Mouse (Mus musculus): ENCODE results near the gene Abcb5. TPM values are rescaled to one million over a fixed set of nuclear protein-coding genes. Genes with fewer than 3 reads are reported as not detected.
"Not testable (repeated sequence)": the region's sequence is repeated elsewhere in the genome, so short reads cannot be mapped to it uniquely, and the experiment has no call there.

The Abcb5 gene
- not detected in 2 replicates for polyA plus RNA-seq (2016; fragmentation: Nextera tagmentation; extraction: Ambion mirVana)

DNA sequence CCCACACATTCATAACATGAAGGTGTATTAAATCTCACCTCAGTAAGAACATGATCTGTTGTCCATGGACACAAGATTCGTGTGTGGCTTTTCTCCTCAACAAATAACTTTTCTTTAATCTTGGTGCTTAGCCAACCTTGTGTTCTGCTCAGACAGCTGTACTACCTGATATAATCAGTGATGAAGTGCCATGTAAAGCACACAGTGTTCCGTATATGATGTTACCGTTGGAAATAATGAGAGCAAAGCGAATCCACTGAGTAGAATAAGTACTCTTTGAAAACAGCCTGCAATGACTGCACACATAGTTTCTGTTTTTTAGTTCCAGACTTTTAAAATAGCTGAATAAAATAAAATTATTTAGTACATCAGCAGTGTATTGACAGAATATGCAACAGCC, at the start of gene Abcb5:
Gene Abcb5 (minus strand): TSS at position 101 of the 400 bp plus-strand sequence.
- H3K9me3 ChIP-seq (replicated peaks) = no peaks in the 10 kb centered on the region
- WGBS = 89% methylated on average over 4 of the region's 4 CpGs
- H3K27me3 ChIP-seq (ENCODE audit: low read depth, poor library complexity, severe bottlenecking) = no peaks in the 10 kb centered on the region
- no peak for DNase-seq (ENCODE audit: low spot score)
- no peaks in the 10 kb centered on the region for H3K4me1 ChIP-seq
- H3K27ac ChIP-seq (replicated peaks) = no peak within 1 kb of the TSS
- H3K36me3 ChIP-seq = no peaks in the 10 kb centered on the region
- H3K4me3 ChIP-seq = no peak within 1 kb of the TSS

GRCm38 (mm10) chr12:118999230-118999629, 33.0 kb upstream of the Abcb5 start:
- 80% methylated on average over 2 of the region's 2 CpGs for WGBS
- Histone ChIP-seq H3K4me3 (no peak overlapping the region), H3K27ac (replicated peaks) (no peak overlapping the region), H3K4me1 (no peaks in the 10 kb centered on the region), H3K36me3 (no peaks in the 10 kb centered on the region), H3K27me3 (ENCODE audit: low read depth, poor library complexity, severe bottlenecking) (no peaks in the 10 kb centered on the region), H3K9me3 (replicated peaks) (no peaks in the 10 kb centered on the region)
- DNase-seq (ENCODE audit: low spot score) = no peak

- DNase-seq (ENCODE audit: low spot score) = no peak
- no peaks in the 10 kb centered on the region; the same call in 1 of the 2 replicates for H3K9me3 ChIP-seq (replicated peaks)
Measured at GRCm38 (mm10) chr12:118994328-118995166, 28.3 kb upstream of the Abcb5 start.

DNA sequence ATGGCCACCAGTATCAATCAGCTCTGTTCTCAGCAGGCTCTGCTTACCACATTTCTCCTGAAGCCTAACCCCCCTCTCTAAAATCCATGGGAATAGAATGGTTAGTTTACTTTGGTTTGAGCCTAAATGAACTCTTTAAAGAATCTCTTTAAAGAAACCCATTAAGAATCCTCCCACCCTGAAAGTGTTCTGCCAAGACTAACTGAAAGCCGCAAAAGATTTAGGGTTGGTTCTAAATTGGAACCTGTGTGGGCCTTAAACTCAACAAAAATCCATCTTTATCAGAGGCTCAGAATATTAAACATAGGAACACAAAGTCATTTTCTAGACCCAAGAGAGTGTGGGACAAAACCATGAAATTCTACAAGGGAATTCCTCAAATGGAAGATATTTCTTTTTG, 18.6 kb upstream of the Abcb5 start:
- H3K9me3 ChIP-seq (replicated peaks) = no peaks in the 10 kb centered on the region
- 53% methylated on average over 1 of the region's 1 CpGs for WGBS
- no peak for DNase-seq (ENCODE audit: low spot score)
- no peak overlapping the region for H3K27ac ChIP-seq (replicated peaks)
- H3K4me1 ChIP-seq = no peaks in the 10 kb centered on the region
- H3K27me3 ChIP-seq (ENCODE audit: low read depth, poor library complexity, severe bottlenecking) = no peaks in the 10 kb centered on the region
- no peak overlapping the region for H3K4me3 ChIP-seq
- no peaks in the 10 kb centered on the region for H3K36me3 ChIP-seq

More at GRCm38 (mm10) chr12:118994328-118995166, 28.3 kb upstream of the Abcb5 start:
- 77% methylated on average over 1 of the region's 1 CpGs for WGBS
- H3K27me3 ChIP-seq (ENCODE audit: low read depth, poor library complexity, severe bottlenecking) = no peaks in the 10 kb centered on the region
- H3K36me3 ChIP-seq = no peaks in the 10 kb centered on the region
- no peak overlapping the region for H3K27ac ChIP-seq (replicated peaks)
- no peak overlapping the region for H3K4me3 ChIP-seq
- no peaks in the 10 kb centered on the region for H3K4me1 ChIP-seq

GRCm38 (mm10) chr12:118930386-118931318, 35.6 kb downstream of the Abcb5 start:
- peak; percentile 64 for DNase-seq (ENCODE audit: low spot score)
- H3K4me1 ChIP-seq = peaks cover 18% of the 10 kb centered on the region
- 23% methylated on average over 13 of the region's 13 CpGs for WGBS
- H3K4me3 ChIP-seq = peak overlapping the region; percentile 40
- H3K36me3 ChIP-seq = no peaks in the 10 kb centered on the region
- H3K27ac ChIP-seq (replicated peaks) = peak overlapping the region; percentile 79
- no peaks in the 10 kb centered on the region for H3K27me3 ChIP-seq (ENCODE audit: low read depth, poor library complexity, severe bottlenecking)
- H3K9me3 ChIP-seq (replicated peaks) = no peaks in the 10 kb centered on the region

DNA sequence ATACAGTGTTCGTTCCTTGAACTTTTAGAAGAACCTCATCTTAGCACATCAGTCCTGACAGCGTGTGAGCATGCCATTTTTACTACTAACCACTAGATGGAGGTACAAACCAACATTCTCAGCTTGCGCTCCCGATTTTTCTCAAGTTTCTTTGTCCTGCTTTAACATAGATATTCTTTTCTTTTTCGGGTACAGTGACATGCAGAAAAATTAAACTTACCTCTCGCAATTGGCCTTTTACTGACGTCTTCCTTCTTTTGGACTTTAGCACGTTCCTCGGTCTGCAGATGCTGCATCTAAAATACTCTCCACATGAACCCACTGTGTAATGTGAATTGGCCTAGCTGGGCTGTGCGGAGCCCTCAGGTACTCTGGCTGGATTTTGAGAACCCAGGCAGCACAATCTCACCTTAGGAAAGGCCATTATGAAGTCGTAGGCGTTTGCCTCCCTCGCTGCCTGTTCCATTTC, 39.4 kb downstream of the Abcb5 start:
- Histone ChIP-seq H3K27me3 (ENCODE audit: low read depth, poor library complexity, severe bottlenecking) (no peaks in the 10 kb centered on the region), H3K4me1 (peaks cover 18% of the 10 kb centered on the region), H3K9me3 (replicated peaks) (no peaks in the 10 kb centered on the region), H3K27ac (replicated peaks) (peak overlapping the region; percentile 72), H3K36me3 (no peaks in the 10 kb centered on the region), H3K4me3 (peak overlapping the region; percentile 38)
- DNase-seq (ENCODE audit: low spot score) = peak; percentile 26
- 18% methylated on average over 13 of the region's 13 CpGs for WGBS

- not testable (repeated sequence) for H3K36me3 ChIP-seq; H3K27me3 ChIP-seq (ENCODE audit: low read depth, poor library complexity, severe bottlenecking); H3K27ac ChIP-seq (replicated peaks); DNase-seq (ENCODE audit: low spot score); H3K4me1 ChIP-seq; H3K9me3 ChIP-seq (replicated peaks); H3K4me3 ChIP-seq
- WGBS = 59% methylated on average over 1 of the region's 1 CpGs
Measured at GRCm38 (mm10) chr12:118923874-118924273, 42.3 kb downstream of the Abcb5 start.

DNA sequence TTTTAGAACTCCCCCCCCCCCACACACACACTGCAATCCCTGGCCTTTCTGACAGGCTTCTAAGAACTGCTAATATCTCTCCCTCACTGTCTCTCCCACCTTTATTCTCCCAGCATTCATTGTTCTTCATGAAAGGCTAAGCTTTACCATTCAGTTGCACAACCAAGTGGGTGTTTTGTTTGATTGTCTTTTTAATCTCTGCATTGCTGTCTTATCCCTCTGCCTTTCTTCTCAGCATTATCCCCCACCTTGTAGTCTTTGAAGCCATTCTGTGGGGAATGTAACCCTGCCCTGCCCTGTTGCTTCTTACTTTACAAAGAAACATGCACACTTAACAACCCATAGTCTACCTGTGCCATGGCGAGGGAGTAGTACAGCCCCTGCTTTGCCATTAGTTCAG, 48.5 kb downstream of the Abcb5 start:
- Histone ChIP-seq H3K4me3 (no peak overlapping the region), H3K27ac (replicated peaks) (no peak overlapping the region), H3K27me3 (ENCODE audit: low read depth, poor library complexity, severe bottlenecking) (no peaks in the 10 kb centered on the region), H3K9me3 (replicated peaks) (no peaks in the 10 kb centered on the region), H3K4me1 (peaks cover 9% of the 10 kb centered on the region), H3K36me3 (no peaks in the 10 kb centered on the region)
- WGBS = 15% methylated on average over 1 of the region's 1 CpGs
- DNase-seq (ENCODE audit: low spot score) = no peak

- Histone ChIP-seq H3K36me3 (no peaks in the 10 kb centered on the region), H3K27me3 (ENCODE audit: low read depth, poor library complexity, severe bottlenecking) (no peaks in the 10 kb centered on the region), H3K4me1 (no peaks in the 10 kb centered on the region), H3K9me3 (replicated peaks) (no peaks in the 10 kb centered on the region), H3K4me3 (no peak overlapping the region), H3K27ac (replicated peaks) (no peak overlapping the region)
- 72% methylated on average over 2 of the region's 2 CpGs for WGBS
- DNase-seq (ENCODE audit: low spot score) = no peak
Measured at GRCm38 (mm10) chr12:118910360-118910759, 55.9 kb downstream of the Abcb5 start.

DNA sequence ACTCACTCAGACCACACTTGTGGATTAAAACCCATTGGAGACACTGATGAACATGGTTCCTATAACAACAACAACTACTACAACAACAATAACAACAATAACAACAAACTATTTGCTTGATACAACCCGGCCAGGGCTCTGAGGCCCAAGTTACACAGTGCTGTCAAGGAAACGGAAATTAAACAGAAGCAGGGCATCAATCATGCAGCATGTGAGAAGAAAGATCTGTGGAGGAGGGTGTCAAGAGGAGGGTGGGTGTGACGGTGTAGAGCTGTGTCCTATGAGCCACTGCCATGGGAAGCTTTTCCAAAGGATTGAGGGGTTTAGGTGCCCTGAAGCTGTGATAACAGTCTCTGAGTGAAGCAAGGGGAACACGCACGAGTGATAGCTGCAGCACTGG, 64.0 kb downstream of the Abcb5 start:
- Histone ChIP-seq H3K36me3 (no peaks in the 10 kb centered on the region), H3K27ac (replicated peaks) (no peak overlapping the region), H3K27me3 (ENCODE audit: low read depth, poor library complexity, severe bottlenecking) (no peaks in the 10 kb centered on the region), H3K4me3 (no peak overlapping the region), H3K9me3 (replicated peaks) (no peaks in the 10 kb centered on the region), H3K4me1 (no peaks in the 10 kb centered on the region)
- DNase-seq (ENCODE audit: low spot score) = no peak
- WGBS = 84% methylated on average over 5 of the region's 5 CpGs

- H3K4me3 ChIP-seq = no peak overlapping the region
- no peak overlapping the region for H3K27ac ChIP-seq (replicated peaks)
- 74% methylated on average over 2 of the region's 2 CpGs for WGBS
- H3K27me3 ChIP-seq (ENCODE audit: low read depth, poor library complexity, severe bottlenecking) = no peaks in the 10 kb centered on the region
- no peaks in the 10 kb centered on the region for H3K36me3 ChIP-seq
- no peaks in the 10 kb centered on the region for H3K4me1 ChIP-seq
- no peak for DNase-seq (ENCODE audit: low spot score)
- H3K9me3 ChIP-seq (replicated peaks) = no peaks in the 10 kb centered on the region
Measured at GRCm38 (mm10) chr12:118887964-118888363, 78.3 kb downstream of the Abcb5 start.

GRCm38 (mm10) chr12:118882790-118883189, 83.4 kb downstream of the Abcb5 start:
- H3K4me1 ChIP-seq = no peaks in the 10 kb centered on the region
- no peaks in the 10 kb centered on the region for H3K9me3 ChIP-seq (replicated peaks)

More at GRCm38 (mm10) chr12:118882790-118883189, 83.4 kb downstream of the Abcb5 start:
- H3K36me3 ChIP-seq = no peaks in the 10 kb centered on the region
- H3K27me3 ChIP-seq (ENCODE audit: low read depth, poor library complexity, severe bottlenecking) = no peaks in the 10 kb centered on the region
- DNase-seq (ENCODE audit: low spot score) = no peak
- H3K4me3 ChIP-seq = no peak overlapping the region
- H3K27ac ChIP-seq (replicated peaks) = no peak overlapping the region
